Mouse (Mus musculus) CH12.LX (cell line): ENCODE results near the gene Zfpl1. TPM values are rescaled to one million over a fixed set of nuclear protein-coding genes. Genes with fewer than 3 reads are reported as not detected.

Experiments used
- DNase-seq: peaks from one replicate; pipeline ENCODE4 v3.0.0-alpha.2; 2013; ENCODE audit errors: extremely low read depth
- H3K27ac ChIP-seq: 2 replicates; pipeline ENCODE4 v1.5.1; 2012; ENCODE audit warnings: low read depth, mild to moderate bottlenecking, control low read depth, moderate library complexity; ENCODE audit not compliant: insufficient read depth
- H3K27me3 ChIP-seq: replicated peaks from 2 replicates; pipeline ENCODE3; 2012; ENCODE audit warnings: inconsistent platforms
- H3K36me3 ChIP-seq, 2 experiments: replicated peaks in 1 of 2; 2 replicates each; pipeline versions ENCODE3 to v1.6.1; 2012; ENCODE audit warnings: inconsistent platforms in 1 of 2, low read length in 1 of 2, mild to moderate bottlenecking in 1 of 2, mixed read lengths in 1 of 2, moderate library complexity in 1 of 2; ENCODE audit not compliant: control insufficient read depth in 1 of 2, insufficient read depth in 1 of 2
- H3K4me1 ChIP-seq, 2 experiments: 2 replicates each; pipeline ENCODE4 v1.6.1; 2012; ENCODE audit warnings: inconsistent platforms in 1 of 2, moderate library complexity in 1 of 2; ENCODE audit not compliant: insufficient read depth in 2 of 2, control insufficient read depth in 1 of 2
- H3K4me2 ChIP-seq: 2 replicates; pipeline ENCODE4 v1.6.1; 2012; ENCODE audit warnings: low read depth, mild to moderate bottlenecking, control low read depth; ENCODE audit not compliant: poor library complexity, insufficient read depth, severe bottlenecking
- H3K4me3 ChIP-seq, 3 experiments: fragments of 150-350 bp in 1 of 3; sonication (generic) in 1 of 3; replicated peaks in 1 of 3; 2 replicates each; pipeline versions ENCODE3 to v1.5.1; 2011 to 2012; ENCODE audit warnings: low read depth in 2 of 3, low read length in 2 of 3, mild to moderate bottlenecking in 2 of 3, moderate library complexity in 2 of 3, control low read depth in 1 of 3, improper control_type of control experiment in 1 of 3, inconsistent platforms in 1 of 3, mixed read lengths in 1 of 3; ENCODE audit not compliant: poor library complexity in 1 of 3
- H3K79me2 ChIP-seq: replicated peaks from 2 replicates; pipeline ENCODE4 v1.6.1; 2012; ENCODE audit warnings: mild to moderate bottlenecking, moderate library complexity; ENCODE audit not compliant: control insufficient read depth, poor library complexity, insufficient read depth, severe bottlenecking; ENCODE audit errors: extremely low read depth
- H3K9ac ChIP-seq: 2 replicates; pipeline ENCODE4 v1.6.1; 2012; ENCODE audit warnings: low read depth, mild to moderate bottlenecking, control low read depth, moderate library complexity; ENCODE audit not compliant: insufficient read depth
- H3K9me3 ChIP-seq: replicated peaks from 2 replicates; pipeline ENCODE3; 2012; ENCODE audit warnings: low read length, inconsistent platforms, mixed read lengths
- BHLHE40 ChIP-seq: IDR thresholded peaks from 2 replicates; pipeline ENCODE4 v1.6.1; 2011; ENCODE audit warnings: mild to moderate bottlenecking, low read depth, low read length, improper control_type of control experiment
- CTCF ChIP-seq, 2 experiments: IDR thresholded peaks in 1 of 2; conservative IDR thresholded peaks in 1 of 2; 2 replicates each; pipeline ENCODE4 v1.5.1; 2011 to 2012; ENCODE audit warnings: low read depth in 2 of 2, low read length in 2 of 2, improper control_type of control experiment in 1 of 2, inconsistent platforms in 1 of 2, mild to moderate bottlenecking in 1 of 2, moderate library complexity in 1 of 2
- ELF1 ChIP-seq: IDR thresholded peaks from 2 replicates; pipeline ENCODE4 v1.6.1; 2014; ENCODE audit warnings: low read depth, mild to moderate bottlenecking, inconsistent platforms, low read length, improper control_type of control experiment
- EP300 ChIP-seq: IDR thresholded peaks from 2 replicates; pipeline ENCODE4 v1.6.1; 2011; ENCODE audit warnings: low read length, improper control_type of control experiment
- ETS1 ChIP-seq: conservative IDR thresholded peaks from 2 replicates; pipeline ENCODE4 v1.6.1; 2012; ENCODE audit warnings: low read depth, mild to moderate bottlenecking, inconsistent platforms, low read length, improper control_type of control experiment, moderate library complexity
- JUND ChIP-seq: conservative IDR thresholded peaks from 2 replicates; pipeline ENCODE4 v1.6.1; 2011; ENCODE audit warnings: low read depth, low read length, improper control_type of control experiment
- KAT2A ChIP-seq: IDR thresholded peaks from 2 replicates; pipeline ENCODE4 v1.6.1; 2012; ENCODE audit warnings: low read length, improper control_type of control experiment, inconsistent platforms; ENCODE audit not compliant: insufficient replicate concordance
- MAZ ChIP-seq: IDR thresholded peaks from 2 replicates; pipeline ENCODE4 v1.6.1; 2012; ENCODE audit warnings: low read depth, mild to moderate bottlenecking, inconsistent platforms, low read length, improper control_type of control experiment, moderate library complexity
- MEF2A ChIP-seq: IDR thresholded peaks from 2 replicates; pipeline ENCODE4 v1.6.1; 2014; ENCODE audit warnings: low read depth, mild to moderate bottlenecking, inconsistent platforms, low read length, improper control_type of control experiment, borderline replicate concordance
- MXI1 ChIP-seq: IDR thresholded peaks from 2 replicates; pipeline ENCODE4 v1.6.1; 2011; ENCODE audit warnings: mild to moderate bottlenecking, low read depth, low read length, improper control_type of control experiment
- MYC ChIP-seq: IDR thresholded peaks from 2 replicates; pipeline ENCODE4 v1.6.1; 2011; ENCODE audit warnings: low read depth, mild to moderate bottlenecking, improper control_type of control experiment, low read length
- NELFE ChIP-seq: IDR thresholded peaks from 2 replicates; pipeline ENCODE4 v1.6.1; 2011; ENCODE audit warnings: low read depth, low read length, improper control_type of control experiment
- PAX5 ChIP-seq: IDR thresholded peaks from 2 replicates; pipeline ENCODE4 v1.6.1; 2012; ENCODE audit warnings: low read length, inconsistent platforms, mixed read lengths
- SIN3A ChIP-seq: IDR thresholded peaks from 2 replicates; pipeline ENCODE4 v1.6.1; 2012; ENCODE audit warnings: low read length, improper control_type of control experiment, inconsistent platforms
- SMC3 ChIP-seq: IDR thresholded peaks from 2 replicates; pipeline ENCODE4 v1.6.1; 2011; ENCODE audit warnings: low read depth, low read length, improper control_type of control experiment
- TBP ChIP-seq: conservative IDR thresholded peaks from 2 replicates; pipeline ENCODE4 v1.6.1; 2011; ENCODE audit warnings: low read depth, low read length, improper control_type of control experiment
- TCF12 ChIP-seq: IDR thresholded peaks from 2 replicates; pipeline ENCODE4 v1.6.1; 2014; ENCODE audit warnings: low read depth, mild to moderate bottlenecking, inconsistent platforms, low read length, improper control_type of control experiment
- USF1 ChIP-seq: IDR thresholded peaks from 2 replicates; pipeline ENCODE4 v1.6.1; 2014; ENCODE audit warnings: low read depth, mild to moderate bottlenecking, inconsistent platforms, low read length, improper control_type of control experiment
- ZC3H11A ChIP-seq: IDR thresholded peaks from 2 replicates; pipeline ENCODE4 v1.6.1; 2012; ENCODE audit warnings: low read depth, mild to moderate bottlenecking, inconsistent platforms, low read length, improper control_type of control experiment
- dilution Hi-C: fragments of 300-500 bp; cut with MboI; formaldehyde crosslinking; loops from 2 replicates; pipeline ENCODE4 v1.14.3; 2020; ENCODE audit warnings: low sequenced_read_pairs; ENCODE audit not compliant: extremely low pct_unique_long_range_greater_than_20kb, extremely low pct_ligation_motif_present
- in situ Hi-C: fragments of 300-500 bp; cut with MboI; formaldehyde crosslinking; loops from 3 replicates; pipeline ENCODE4 v1.14.3; 2019; ENCODE audit warnings: low sequenced_read_pairs, low pct_ligation_motif_present, low pct_unique_long_range_greater_than_20kb, mixed read lengths
- polyA plus RNA-seq: library from polyadenylated mRNA; unstranded; fragments of >175 nt; gene quantifications from 2 replicates; pipeline ENCODE4 v1.2.1, GENCODE M21; 2012; ENCODE audit warnings: low read depth; ENCODE audit not compliant: insufficient read length
- total RNA-seq, 2 experiments: library from RNA; depleted of rRNA; stranded (reverse); fragments of 300-350 nt in 1 of 2; fragments of >200 nt in 1 of 2; gene quantifications; 2 replicates each; pipeline ENCODE4 v1.2.3; 2012 to 2014

The Zfpl1 gene
- total and polyA plus RNA-seq, 3 experiments: 26.1 to 40.9 (median 26.8) TPM

DNA sequence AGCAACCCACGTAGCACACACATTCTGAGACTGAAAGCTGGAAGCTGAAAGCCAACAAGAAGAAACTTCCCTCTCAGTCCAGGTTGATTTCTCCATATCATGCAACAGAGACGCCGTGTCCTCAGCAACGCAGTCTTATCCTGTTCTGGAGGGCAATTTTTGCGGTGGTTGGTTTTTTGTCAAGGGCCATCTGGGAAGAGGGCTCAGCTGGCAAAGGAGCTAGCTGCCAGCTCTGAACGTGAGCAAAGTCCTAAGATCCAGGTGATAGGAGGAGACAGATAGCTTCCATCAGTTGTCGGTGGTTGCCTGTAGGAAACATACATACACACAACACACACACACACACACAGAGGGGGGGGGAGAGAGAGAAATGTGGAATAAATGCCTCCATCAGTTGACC is 46.4 kb downstream of the Zfpl1 start:
- Histone ChIP-seq H3K27me3 (no peaks in the 10 kb centered on the region), H3K4me2 (no peak overlapping the region), H3K4me3 (no peak overlapping the region), H3K4me1 (peaks cover 12 to 22% of the 10 kb centered on the region in 2 experiments), H3K27ac (no peak overlapping the region), H3K9me3 (no peaks in the 10 kb centered on the region), H3K9ac (no peak overlapping the region), H3K36me3 (no peaks in the 10 kb centered on the region), H3K79me2 (no peaks in the 10 kb centered on the region)
- in situ Hi-C loops (no loop called here), dilution Hi-C loops (no loop called here)
- DNase-seq: no peak
- no peak for TF ChIP-seq PAX5

GRCm38 (mm10) chr19:6037695-6038094 is 47.1 kb downstream of the Zfpl1 start:
- no peak for DNase-seq
- Histone ChIP-seq H3K4me2 (no peak overlapping the region), H3K9me3 (no peaks in the 10 kb centered on the region), H3K27me3 (no peaks in the 10 kb centered on the region), H3K4me1 (peaks cover 12 to 18% of the 10 kb centered on the region in 2 experiments), H3K9ac (no peak overlapping the region), H3K4me3 (no peak overlapping the region), H3K27ac (no peak overlapping the region), H3K36me3 (no peaks in the 10 kb centered on the region), H3K79me2 (no peaks in the 10 kb centered on the region)
- dilution Hi-C loops: no loop called here
- TF ChIP-seq KAT2A (no peak), SIN3A (no peak), ELF1 (no peak)
- in situ Hi-C loops: no loop called here

DNA sequence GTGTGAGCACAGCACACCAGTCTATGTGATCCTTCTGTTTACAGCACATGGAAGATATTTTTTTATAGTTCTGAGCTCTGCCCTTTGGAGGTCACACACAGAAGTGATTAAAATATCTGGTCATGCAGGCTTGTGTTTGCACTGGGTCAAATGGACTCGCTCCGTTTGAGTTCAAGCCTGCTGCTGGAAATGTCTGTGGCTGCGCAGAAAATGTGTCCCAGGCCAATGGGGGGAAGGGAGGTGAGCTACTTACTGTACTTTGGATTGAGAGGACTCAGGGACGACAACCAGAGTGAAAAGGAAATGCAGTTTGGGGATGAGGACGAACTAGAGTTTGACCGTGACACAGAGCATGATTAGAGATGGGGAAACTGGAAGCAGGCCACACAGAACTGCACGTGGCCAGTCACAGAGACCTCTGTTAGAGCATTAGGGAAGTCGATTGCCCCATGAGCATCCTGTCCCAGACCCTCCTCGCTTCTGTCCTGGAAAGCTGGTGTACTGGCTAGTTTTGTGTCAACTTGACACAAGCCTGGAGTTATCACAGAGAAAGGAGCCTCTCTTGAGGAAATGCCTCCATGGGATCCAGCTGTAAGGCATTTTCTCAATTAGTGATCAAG is 48.7 kb downstream of the Zfpl1 start:
- Histone ChIP-seq H3K4me2 (no peak overlapping the region), H3K4me1 (peaks cover 0 to 3% of the 10 kb centered on the region in 2 experiments; a peak in 1 of 4 replicates)
- DNase-seq: no peak
- in situ Hi-C loops: no loop called here
- no peak for TF ChIP-seq MYC
- TF ChIP-seq MEF2A: no peak
- no peak for TF ChIP-seq CTCF (conservative IDR thresholded peaks at IDR 0.05 in 1 of 2, IDR thresholded peaks at IDR 0.05 in 1 of 2; ENCODE audit: low read depth in 2 of 2, low read length in 2 of 2)
- no peak for TF ChIP-seq ETS1
- no peak for TF ChIP-seq MXI1
- TF ChIP-seq NELFE: no peak
- no peak for TF ChIP-seq USF1
- no peak for TF ChIP-seq JUND
- TF ChIP-seq TCF12: no peak
- TF ChIP-seq BHLHE40: no peak
- TF ChIP-seq SMC3: no peak
- no peak for TF ChIP-seq EP300
- TF ChIP-seq ZC3H11A: no peak
- no peak for TF ChIP-seq KAT2A
- no peak for TF ChIP-seq TBP
- TF ChIP-seq MAZ: no peak
- TF ChIP-seq, all 38 proteins: peak for 0
- Histone ChIP-seq H3K4me3 (no peak overlapping the region), H3K36me3 (no peaks in the 10 kb centered on the region), H3K79me2 (no peaks in the 10 kb centered on the region), H3K9me3 (no peaks in the 10 kb centered on the region), H3K9ac (no peak overlapping the region), H3K27me3 (no peaks in the 10 kb centered on the region), H3K27ac (no peak overlapping the region)
- dilution Hi-C loops: no loop called here
